Mouse (Mus musculus): Measurements from ENCODE around the gene Nr2c1.

The Nr2c1 gene

GRCm38 (mm10) chr10:94140227-94140931, 7.4 kb upstream of the Nr2c1 start:
- no peak for DNase-seq

- no peak for DNase-seq
Measured at GRCm38 (mm10) chr10:94142427-94142826, 5.4 kb upstream of the Nr2c1 start.

GRCm38 (mm10) chr10:94144581-94144980, 3.2 kb upstream of the Nr2c1 start:
- DNase-seq, result no peak

- DNase-seq, result no peak
Measured at GRCm38 (mm10) chr10:94147391-94147755, 450 bp upstream of the Nr2c1 start.

GRCm38 (mm10) chr10:94151488-94151887, 3.7 kb downstream of the Nr2c1 start:
- no peak for DNase-seq

GRCm38 (mm10) chr10:94153841-94154240, 6.0 kb downstream of the Nr2c1 start:
- DNase-seq, result no peak

- no peak for DNase-seq
Measured at GRCm38 (mm10) chr10:94158962-94159361, 11.1 kb downstream of the Nr2c1 start.

GRCm38 (mm10) chr10:94159406-94159805, 11.6 kb downstream of the Nr2c1 start:
- DNase-seq, result no peak

GRCm38 (mm10) chr10:94161051-94161765, 13.4 kb downstream of the Nr2c1 start:
- DNase-seq, result no peak

GRCm38 (mm10) chr10:94162031-94162430, 14.2 kb downstream of the Nr2c1 start:
- no peak for DNase-seq

- DNase-seq, result no peak
Measured at GRCm38 (mm10) chr10:94164104-94164845, 16.5 kb downstream of the Nr2c1 start.

GRCm38 (mm10) chr10:94165426-94165825, 17.6 kb downstream of the Nr2c1 start:
- DNase-seq, result no peak

GRCm38 (mm10) chr10:94167051-94167750, 19.4 kb downstream of the Nr2c1 start:
- no peak for DNase-seq

GRCm38 (mm10) chr10:94171440-94172130, 23.8 kb downstream of the Nr2c1 start:
- DNase-seq, result no peak

- DNase-seq, result no peak
Measured at GRCm38 (mm10) chr10:94172137-94172536, 24.3 kb downstream of the Nr2c1 start.

GRCm38 (mm10) chr10:94172706-94173105, 24.9 kb downstream of the Nr2c1 start:
- no peak for DNase-seq

- no peak for DNase-seq
Measured at GRCm38 (mm10) chr10:94174652-94175051, 26.8 kb downstream of the Nr2c1 start.

GRCm38 (mm10) chr10:94183199-94183598, 35.4 kb downstream of the Nr2c1 start:
- DNase-seq, result no peak

- DNase-seq, result peak; percentile 94
Measured at GRCm38 (mm10) chr10:94198482-94199405, 50.9 kb downstream of the Nr2c1 start, which contains the start of gene Ndufa12. TSS of gene Ndufa12 (plus strand) at chr10:94198720.

- no peak for DNase-seq
Measured at GRCm38 (mm10) chr10:94204973-94205372, 57.1 kb downstream of the Nr2c1 start.
